Mouse (Mus musculus) CH12.LX (cell line): ENCODE measurements around the gene Gm20388.

Experiments used
- CHD1 ChIP-seq: IDR thresholded peaks from 2 replicates; pipeline ENCODE4 v1.6.1; 2012; ENCODE audit warnings: low read depth, low read length, improper control_type of control experiment, inconsistent platforms
- CTCF ChIP-seq, 2 experiments: IDR thresholded peaks in 1 of 2; conservative IDR thresholded peaks in 1 of 2; 2 replicates each; pipeline ENCODE4 v1.5.1; 2011 to 2012; ENCODE audit warnings: low read depth in 2 of 2, low read length in 2 of 2, improper control_type of control experiment in 1 of 2, inconsistent platforms in 1 of 2, mild to moderate bottlenecking in 1 of 2, moderate library complexity in 1 of 2
- EP300 ChIP-seq: IDR thresholded peaks from 2 replicates; pipeline ENCODE4 v1.6.1; 2011; ENCODE audit warnings: low read length, improper control_type of control experiment
- JUND ChIP-seq: conservative IDR thresholded peaks from 2 replicates; pipeline ENCODE4 v1.6.1; 2011; ENCODE audit warnings: low read depth, low read length, improper control_type of control experiment
- MEF2A ChIP-seq: IDR thresholded peaks from 2 replicates; pipeline ENCODE4 v1.6.1; 2014; ENCODE audit warnings: low read depth, mild to moderate bottlenecking, inconsistent platforms, low read length, improper control_type of control experiment, borderline replicate concordance
- POLR2A ChIP-seq: IDR thresholded peaks from 2 replicates; pipeline ENCODE4 v1.6.1; 2011; ENCODE audit warnings: low read depth, mild to moderate bottlenecking, improper control_type of control experiment, low read length
- ZNF384 ChIP-seq: IDR thresholded peaks from 2 replicates; pipeline ENCODE4 v1.6.1; 2012; ENCODE audit warnings: low read depth, low read length, improper control_type of control experiment, inconsistent platforms

- TF ChIP-seq CTCF (conservative IDR thresholded peaks at IDR 0.05 in 1 of 2, IDR thresholded peaks at IDR 0.05 in 1 of 2; ENCODE audit: low read depth in 2 of 2, low read length in 2 of 2) (no peak), MEF2A (no peak), JUND (no peak), POLR2A (no peak), EP300 (no peak), CHD1 (no peak), ZNF384 (no peak)
Observed at GRCm38 (mm10) chr8:120278009-120278408, 367.4 kb downstream of the Gm20388 start.
